Mouse (Mus musculus) MEL (cell line): ENCODE results near the gene Piezo1. TPM values are rescaled to one million over a fixed set of nuclear protein-coding genes. Genes with fewer than 3 reads are reported as not detected.

Source experiments
- DNase-seq: peaks from one replicate; pipeline ENCODE4 v3.0.0; 2011; ENCODE audit warnings: low read depth, low spot score
- H3K27ac ChIP-seq: 2 replicates; pipeline ENCODE4 v1.5.1; 2012; ENCODE audit warnings: low read depth, mild to moderate bottlenecking, control low read depth, low read length, moderate library complexity; ENCODE audit not compliant: control insufficient read depth
- H3K27me3 ChIP-seq, 2 experiments: fragments of 150-350 bp in 1 of 2; sonication (generic) in 1 of 2; 2 replicates each; pipeline ENCODE4 v1.6.1; 2012; ENCODE audit warnings: low read length in 2 of 2, mild to moderate bottlenecking in 2 of 2, improper control_type of control experiment in 1 of 2, moderate library complexity in 1 of 2; ENCODE audit not compliant: insufficient read depth in 2 of 2, control insufficient read depth in 1 of 2
- H3K36me3 ChIP-seq, 2 experiments: 2 replicates each; pipeline ENCODE4 v1.6.1; 2012 to 2014; ENCODE audit warnings: low read length in 2 of 2, improper control_type of control experiment in 1 of 2, inconsistent platforms in 1 of 2, mild to moderate bottlenecking in 1 of 2; ENCODE audit not compliant: insufficient read depth in 2 of 2, control insufficient read depth in 1 of 2
- H3K4me1 ChIP-seq, 2 experiments: fragments of 150-350 bp in 1 of 2; sonication (generic) in 1 of 2; 2 replicates each; pipeline ENCODE4 v1.6.1; 2012; ENCODE audit warnings: low read length in 2 of 2, improper control_type of control experiment in 1 of 2, mild to moderate bottlenecking in 1 of 2; ENCODE audit not compliant: insufficient read depth in 2 of 2, control insufficient read depth in 1 of 2
- H3K4me3 ChIP-seq, 2 experiments: fragments of 150-350 bp in 1 of 2; sonication (generic) in 1 of 2; 2 replicates each; pipeline ENCODE4 v1.5.1; 2012; ENCODE audit warnings: low read depth in 2 of 2, low read length in 2 of 2, mild to moderate bottlenecking in 2 of 2, moderate library complexity in 2 of 2, control low read depth in 1 of 2, improper control_type of control experiment in 1 of 2; ENCODE audit not compliant: control insufficient read depth in 1 of 2, insufficient read depth in 1 of 2
- H3K79me2 ChIP-seq: 2 replicates; pipeline ENCODE4 v1.6.1; 2012; ENCODE audit warnings: mild to moderate bottlenecking, low read length, moderate library complexity; ENCODE audit not compliant: control insufficient read depth, poor library complexity, insufficient read depth
- H3K9ac ChIP-seq: 2 replicates; pipeline ENCODE4 v1.6.1; 2012; ENCODE audit warnings: low read depth, mild to moderate bottlenecking, control low read depth, low read length, moderate library complexity; ENCODE audit not compliant: control insufficient read depth, poor library complexity, severe bottlenecking
- H3K9me3 ChIP-seq: fragments of 150-350 bp; sonication (generic); replicated peaks from 2 replicates; pipeline ENCODE4 v1.6.1; 2012; ENCODE audit warnings: mild to moderate bottlenecking, low read length, improper control_type of control experiment, moderate library complexity; ENCODE audit not compliant: insufficient read depth
- BHLHE40 ChIP-seq: IDR thresholded peaks from 2 replicates; pipeline ENCODE4 v1.6.1; 2012; ENCODE audit warnings: low read depth, mild to moderate bottlenecking, inconsistent platforms, low read length, improper control_type of control experiment, borderline replicate concordance
- CHD2 ChIP-seq: IDR thresholded peaks from 2 replicates; pipeline ENCODE4 v1.6.1; 2011; ENCODE audit warnings: low read length, improper control_type of control experiment
- E2F4 ChIP-seq: IDR thresholded peaks from 2 replicates; pipeline ENCODE4 v1.6.1; 2011; ENCODE audit warnings: low read depth, low read length, improper control_type of control experiment, borderline replicate concordance
- ELF1 ChIP-seq: IDR thresholded peaks from 2 replicates; pipeline ENCODE4 v1.6.1; 2014; ENCODE audit warnings: low read depth, mild to moderate bottlenecking, inconsistent platforms, low read length, improper control_type of control experiment, moderate library complexity
- ETS1 ChIP-seq: IDR thresholded peaks from 2 replicates; pipeline ENCODE4 v1.6.1; 2012; ENCODE audit warnings: low read depth, mild to moderate bottlenecking, inconsistent platforms, low read length, improper control_type of control experiment, moderate library complexity
- GATA1 ChIP-seq: IDR thresholded peaks from 2 replicates; pipeline ENCODE4 v1.6.1; 2011; ENCODE audit warnings: low read depth, low read length, improper control_type of control experiment
- HCFC1 ChIP-seq: IDR thresholded peaks from 2 replicates; pipeline ENCODE4 v1.6.1; 2012; ENCODE audit warnings: low read depth, mild to moderate bottlenecking, inconsistent platforms, low read length, improper control_type of control experiment, moderate library complexity
- JUND ChIP-seq: IDR thresholded peaks from 2 replicates; pipeline ENCODE4 v1.6.1; 2011; ENCODE audit warnings: low read depth, mild to moderate bottlenecking, improper control_type of control experiment, low read length
- KAT2A ChIP-seq: conservative IDR thresholded peaks from 2 replicates; pipeline ENCODE4 v1.6.1; 2012; ENCODE audit warnings: low read depth, low read length, improper control_type of control experiment, inconsistent platforms
- MAX ChIP-seq: IDR thresholded peaks from 2 replicates; pipeline ENCODE4 v1.6.1; 2011; ENCODE audit warnings: low read length, improper control_type of control experiment
- MAZ ChIP-seq: IDR thresholded peaks from 2 replicates; pipeline ENCODE4 v1.6.1; 2012; ENCODE audit warnings: low read depth, mild to moderate bottlenecking, inconsistent platforms, low read length, improper control_type of control experiment
- MXI1 ChIP-seq: IDR thresholded peaks from 2 replicates; pipeline ENCODE4 v1.6.1; 2011; ENCODE audit warnings: mild to moderate bottlenecking, low read depth, low read length, improper control_type of control experiment
- MYC ChIP-seq: IDR thresholded peaks from 2 replicates; pipeline ENCODE4 v1.6.1; 2011; ENCODE audit warnings: low read depth, mild to moderate bottlenecking, low read length, improper control_type of control experiment, moderate library complexity
- NELFE ChIP-seq: IDR thresholded peaks from 2 replicates; pipeline ENCODE4 v1.6.1; 2011; ENCODE audit warnings: low read depth, low read length, improper control_type of control experiment
- NRF1 ChIP-seq: IDR thresholded peaks from 2 replicates; pipeline ENCODE4 v1.6.1; 2014; ENCODE audit warnings: low read depth, mild to moderate bottlenecking, inconsistent platforms, low read length, improper control_type of control experiment, moderate library complexity; ENCODE audit not compliant: poor library complexity, insufficient read depth, severe bottlenecking
- POLR2A ChIP-seq, 2 experiments: IDR thresholded peaks; 2 replicates each; pipeline ENCODE4 v1.6.1; 2011 to 2012; ENCODE audit warnings: low read length in 2 of 2, mild to moderate bottlenecking in 2 of 2, control low read depth in 1 of 2, improper control_type of control experiment in 1 of 2, low read depth in 1 of 2, moderate library complexity in 1 of 2; ENCODE audit not compliant: control insufficient read depth in 1 of 2, insufficient read depth in 1 of 2, poor library complexity in 1 of 2
- POLR2AphosphoS2 ChIP-seq: IDR thresholded peaks from 2 replicates; pipeline ENCODE4 v1.6.1; 2011; ENCODE audit warnings: low read length, improper control_type of control experiment
- SIN3A ChIP-seq: IDR thresholded peaks from 2 replicates; pipeline ENCODE4 v1.6.1; 2012; ENCODE audit warnings: low read length, improper control_type of control experiment, inconsistent platforms
- TAL1 ChIP-seq: IDR thresholded peaks from 2 replicates; pipeline ENCODE4 v1.6.1; 2012; ENCODE audit warnings: mild to moderate bottlenecking, inconsistent platforms, low read length, moderate library complexity, mixed read lengths
- TBP ChIP-seq: IDR thresholded peaks from 2 replicates; pipeline ENCODE4 v1.8.0; 2011; ENCODE audit warnings: low read depth, low read length, improper control_type of control experiment
- TCF12 ChIP-seq: IDR thresholded peaks from 2 replicates; pipeline ENCODE4 v1.6.1; 2014; ENCODE audit warnings: low read depth, mild to moderate bottlenecking, inconsistent platforms, low read length, improper control_type of control experiment, moderate library complexity
- UBTF ChIP-seq: IDR thresholded peaks from 2 replicates; pipeline ENCODE4 v1.6.1; 2012; ENCODE audit warnings: low read depth, mild to moderate bottlenecking, inconsistent platforms, low read length, improper control_type of control experiment, moderate library complexity, borderline replicate concordance; ENCODE audit not compliant: insufficient read depth
- USF1 ChIP-seq: IDR thresholded peaks from 2 replicates; pipeline ENCODE4 v1.6.1; 2014; ENCODE audit warnings: low read depth, mild to moderate bottlenecking, inconsistent platforms, low read length, improper control_type of control experiment, moderate library complexity
- USF2 ChIP-seq, 2 experiments: IDR thresholded peaks; 2 replicates each; pipeline ENCODE4 v1.6.1; 2011 to 2012; ENCODE audit warnings: improper control_type of control experiment in 2 of 2, low read length in 2 of 2, borderline replicate concordance in 1 of 2, inconsistent platforms in 1 of 2, low read depth in 1 of 2, mild to moderate bottlenecking in 1 of 2; ENCODE audit not compliant: insufficient read depth in 1 of 2
- ZC3H11A ChIP-seq: IDR thresholded peaks from 2 replicates; pipeline ENCODE4 v1.6.1; 2012; ENCODE audit warnings: low read depth, mild to moderate bottlenecking, inconsistent platforms, low read length, improper control_type of control experiment
- polyA plus RNA-seq, 2 experiments: library from polyadenylated mRNA; stranded (reverse) in 1 of 2; unstranded in 1 of 2; fragments of >175 nt in 1 of 2; fragments of >200 nt in 1 of 2; gene quantifications; 2 replicates each; pipeline versions ENCODE4 v1.2.1 to v1.2.4; 2012; ENCODE audit warnings: low replicate concordance in 2 of 2, low read depth in 1 of 2; ENCODE audit not compliant: insufficient read length in 2 of 2, insufficient read depth in 1 of 2, missing spikeins in 1 of 2
- total RNA-seq: library from RNA; depleted of rRNA; stranded (reverse); fragments of 300-350 nt; gene quantifications from 2 replicates; pipeline ENCODE4 v1.2.3, GENCODE M21; 2012; rRNA removed

Gene Piezo1
- total and polyA plus RNA-seq, 3 experiments, result 35.1 to 223 (median 144) TPM

GRCm38 (mm10) chr8:122432443-122433268, 118.5 kb downstream of the Piezo1 start, which contains the start of gene Cyba:
Gene Cyba (minus strand): TSS chr8:122432930.
- peak; percentile 88 for DNase-seq
- H3K4me1 ChIP-seq, result peaks cover 9 to 30% of the 10 kb centered on the region in 2 experiments
- no peaks in the 10 kb centered on the region for H3K27me3 ChIP-seq
- TF ChIP-seq KAT2A (no peak), TCF12 (0 out of 2 replicates have a peak, but pooled peaks have one; percentile 7), MAZ (0 out of 2 replicates have a peak, but pooled peaks have one; percentile 24), BHLHE40 (peak; percentile 85; the same call in 1 of the 2 replicates), CHD2 (no peak), SIN3A (peak; percentile 33; the same call in 1 of the 2 replicates), TBP (no peak), ZC3H11A (no peak), MAX (0 out of 2 replicates have a peak, but pooled peaks have one; percentile 66), MXI1 (no peak; the same call in 1 of the 2 replicates), USF2 (IDR thresholded peaks at IDR 0.05; ENCODE audit: borderline replicate concordance in 1 of 2, insufficient read depth in 1 of 2, low read depth in 1 of 2, low read length in 2 of 2) (peak in 1 of 2 experiments; percentile 7; a peak in 1 of 4 replicates), POLR2A (IDR thresholded peaks at IDR 0.05; ENCODE audit: control insufficient read depth in 1 of 2, insufficient read depth in 1 of 2, low read depth in 1 of 2, low read length in 2 of 2, poor library complexity in 1 of 2) (peak; percentile 53 to 82; a peak in 3 of 4 replicates), NELFE (peak; percentile 73), USF1 (peak; percentile 93), POLR2AphosphoS2 (0 out of 2 replicates have a peak, but pooled peaks have one; percentile 64), ETS1 (peak; percentile 38; the same call in 1 of the 2 replicates), ELF1 (peak; percentile 38; the same call in 1 of the 2 replicates), JUND (no peak), UBTF (no peak), GATA1 (no peak), TAL1 (no peak), HCFC1 (0 out of 2 replicates have a peak, but pooled peaks have one; percentile 5), NRF1 (peak; percentile 50; the same call in 1 of the 2 replicates), E2F4 (0 out of 2 replicates have a peak, but pooled peaks have one; percentile 13), MYC (0 out of 2 replicates have a peak, but pooled peaks have one; percentile 14)
- H3K36me3 ChIP-seq, result peaks cover 0 to 27% of the 10 kb centered on the region in 2 experiments; a peak in 2 of 4 replicates
- H3K9ac ChIP-seq, result peak within 1 kb of the TSS; percentile 91
- H3K27ac ChIP-seq, result peak within 1 kb of the TSS; percentile 73
- H3K79me2 ChIP-seq, result peaks cover 26% of the 10 kb centered on the region
- H3K4me3 ChIP-seq, result peak within 1 kb of the TSS; percentile 63 to 86
- H3K9me3 ChIP-seq, result no peaks in the 10 kb centered on the region

Other genes starting within 250 kb of the Piezo1 start
- gene Trhr2, start 190.6 kb downstream of the Piezo1 start, total RNA-seq, result 0.12 TPM in 1 of 2 replicates, not detected in the other
- gene Trhr2, start 190.6 kb downstream of the Piezo1 start, polyA plus RNA-seq, result under 1 TPM in 1 of 2 experiments, not detected in 1; 0.07 TPM
- 84.3 and 98.5 TPM in 2 replicates for gene Zc3h18, start 174.7 kb downstream of the Piezo1 start, total RNA-seq
- gene Zc3h18, start 174.7 kb downstream of the Piezo1 start, polyA plus RNA-seq, result 100 to 1,000 TPM in 1 of 2 experiments, 10 to 100 TPM in 1; 30.2 to 122 TPM
- not detected in 2 replicates for gene Il17c, start 129.3 kb downstream of the Piezo1 start, total RNA-seq
- under 1 TPM in 1 of 2 experiments, not detected in 1; 0.43 TPM for gene Il17c, start 129.3 kb downstream of the Piezo1 start, polyA plus RNA-seq
- gene Cyba, start 118.4 kb downstream of the Piezo1 start, total RNA-seq, result 299 and 344 TPM in 2 replicates
- 100 to 1,000 TPM; 321 to 338 TPM for gene Cyba, start 118.4 kb downstream of the Piezo1 start, polyA plus RNA-seq
- gene Mvd, start 107.9 kb downstream of the Piezo1 start, total RNA-seq, result 20.6 and 20.8 TPM in 2 replicates
- gene Mvd, start 107.9 kb downstream of the Piezo1 start, polyA plus RNA-seq, result 10 to 100 TPM in 1 of 2 experiments, not detected in 1; 25.5 TPM
- not detected in 2 replicates for gene Snai3, start 90.6 kb downstream of the Piezo1 start, total RNA-seq
- gene Snai3, start 90.6 kb downstream of the Piezo1 start, polyA plus RNA-seq, result under 1 TPM in 1 of 2 experiments, not detected in 1; 0.06 TPM
- gene Rnf166, start 75.3 kb downstream of the Piezo1 start, total RNA-seq, result 12.0 and 18.6 TPM in 2 replicates
- gene Rnf166, start 75.3 kb downstream of the Piezo1 start, polyA plus RNA-seq, result 10 to 100 TPM in 1 of 2 experiments, not detected in 1; 37.7 TPM
- 44.4 and 57.4 TPM in 2 replicates for gene Ctu2, start 75.2 kb downstream of the Piezo1 start, total RNA-seq
- 10 to 100 TPM in 1 of 2 experiments, not detected in 1; 44.0 TPM for gene Ctu2, start 75.2 kb downstream of the Piezo1 start, polyA plus RNA-seq
- 64.3 and 74.6 TPM in 2 replicates for gene Cdt1, start 16.7 kb upstream of the Piezo1 start, total RNA-seq
- 10 to 100 TPM in 1 of 2 experiments, not detected in 1; 84.5 TPM for gene Cdt1, start 16.7 kb upstream of the Piezo1 start, polyA plus RNA-seq
- gene Aprt, start 25.6 kb upstream of the Piezo1 start, total RNA-seq, result 239 and 243 TPM in 2 replicates
- 100 to 1,000 TPM in 1 of 2 experiments, not detected in 1; 287 TPM for gene Aprt, start 25.6 kb upstream of the Piezo1 start, polyA plus RNA-seq
- gene Galns, start 60.1 kb upstream of the Piezo1 start, total RNA-seq, result 1.7 and 2.1 TPM in 2 replicates
- gene Galns, start 60.1 kb upstream of the Piezo1 start, polyA plus RNA-seq, result 1 to 10 TPM in 1 of 2 experiments, not detected in 1; 3.0 TPM
- gene Trappc2l, start 60.3 kb upstream of the Piezo1 start, total RNA-seq, result 21.6 and 21.7 TPM in 2 replicates
- gene Trappc2l, start 60.3 kb upstream of the Piezo1 start, polyA plus RNA-seq, result 10 to 100 TPM in 1 of 2 experiments, not detected in 1; 15.1 TPM
- not detected in 2 replicates for gene Pabpn1l, start 71.4 kb upstream of the Piezo1 start, total RNA-seq
- gene Pabpn1l, start 71.4 kb upstream of the Piezo1 start, polyA plus RNA-seq, result under 1 TPM in 1 of 2 experiments, not detected in 1; 0.15 TPM
- 10.5 and 11.1 TPM in 2 replicates for gene Cbfa2t3, start 147.8 kb upstream of the Piezo1 start, total RNA-seq
- 100 to 1,000 TPM in 1 of 2 experiments, not detected in 1; 102 TPM for gene Cbfa2t3, start 147.8 kb upstream of the Piezo1 start, polyA plus RNA-seq
- 17.8 and 19.4 TPM in 2 replicates for gene Acsf3, start 224.2 kb upstream of the Piezo1 start, total RNA-seq
- gene Acsf3, start 224.2 kb upstream of the Piezo1 start, polyA plus RNA-seq, result 10 to 100 TPM in 1 of 2 experiments, not detected in 1; 37.2 TPM